Mouse (Mus musculus) C2C12 (cell line): Measurements from ENCODE around the gene Ssx2ip.

Source experiments
- CEBPB ChIP-seq: IDR thresholded peaks from one replicate; pipeline ENCODE4 v1.6.1; 2011; ENCODE audit warnings: low read depth, mild to moderate bottlenecking, control low read depth, moderate library complexity
- CTCF ChIP-seq: IDR thresholded peaks from one replicate; pipeline ENCODE4 v1.5.1; 2011; ENCODE audit not compliant: control insufficient read depth, insufficient read depth, insufficient read length

DNA sequence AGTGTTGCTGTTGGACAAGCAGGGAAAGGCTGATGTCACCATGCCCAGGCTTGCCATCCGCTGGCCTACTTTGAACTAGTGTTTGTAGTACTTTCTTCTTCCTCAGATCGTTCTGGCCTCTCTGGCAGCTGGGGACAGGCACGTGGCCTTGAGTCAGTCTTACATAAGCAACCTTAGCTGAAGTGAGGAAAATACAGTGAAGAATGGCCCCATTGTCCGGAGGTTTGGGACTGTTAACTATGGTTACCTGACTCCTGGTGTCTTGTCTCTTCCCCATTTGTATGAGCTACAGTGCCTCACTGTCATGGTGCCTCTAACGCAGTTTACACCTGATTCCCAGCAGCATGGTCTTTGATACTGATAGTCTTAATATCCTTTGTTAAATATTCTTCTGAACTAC, 33.2 kb upstream of the Ssx2ip start:
- no peak for TF ChIP-seq CEBPB
- no peak for TF ChIP-seq CTCF
